Mouse (Mus musculus) cerebellum, adult 11-12 months (tissue): ENCODE results near the gene Mnx1.

Experiments
- DNase-seq: peaks from one replicate; pipeline ENCODE4 v3.0.0; 2022

The Mnx1 gene

GRCm38 (mm10) chr5:29478208-29479197 lies at the start of gene Mnx1:
Mnx1 (minus strand) TSS chr5:29478470.
- no peak for DNase-seq

- no peak for DNase-seq
These were observed 38.2 kb upstream of the Mnx1 start for GRCm38 (mm10) chr5:29516432-29516831.

GRCm38 (mm10) chr5:29515888-29516287 lies 37.6 kb upstream of the Mnx1 start:
- DNase-seq, result no peak

- no peak for DNase-seq
These were observed 28.7 kb upstream of the Mnx1 start for GRCm38 (mm10) chr5:29507013-29507412.

GRCm38 (mm10) chr5:29487321-29487720 lies 9.1 kb upstream of the Mnx1 start:
- DNase-seq, result no peak

GRCm38 (mm10) chr5:29485941-29486320 lies 7.7 kb upstream of the Mnx1 start:
- DNase-seq, result no peak

- DNase-seq, result no peak
These were observed 7.0 kb upstream of the Mnx1 start for GRCm38 (mm10) chr5:29484965-29485940.

GRCm38 (mm10) chr5:29483801-29484200 lies 5.5 kb upstream of the Mnx1 start:
- DNase-seq, result no peak

- no peak for DNase-seq
These were observed 926 bp upstream of the Mnx1 start for GRCm38 (mm10) chr5:29479198-29479593.

GRCm38 (mm10) chr5:29477474-29478207 lies 629 bp downstream of the Mnx1 start:
- DNase-seq, result no peak

- no peak for DNase-seq
These were observed 2.2 kb downstream of the Mnx1 start for GRCm38 (mm10) chr5:29476021-29476420.

- no peak for DNase-seq
These were observed 2.7 kb downstream of the Mnx1 start for GRCm38 (mm10) chr5:29475556-29475955.

GRCm38 (mm10) chr5:29475041-29475440 lies 3.2 kb downstream of the Mnx1 start:
- no peak for DNase-seq

- no peak for DNase-seq
These were observed 3.9 kb downstream of the Mnx1 start for GRCm38 (mm10) chr5:29474246-29474960.

- DNase-seq, result no peak
These were observed 4.6 kb downstream of the Mnx1 start for GRCm38 (mm10) chr5:29473551-29474245.

GRCm38 (mm10) chr5:29471855-29472665 lies 6.2 kb downstream of the Mnx1 start:
- DNase-seq, result no peak

GRCm38 (mm10) chr5:29471396-29471795 lies 6.9 kb downstream of the Mnx1 start:
- no peak for DNase-seq

- no peak for DNase-seq
These were observed 7.3 kb downstream of the Mnx1 start for GRCm38 (mm10) chr5:29470851-29471394.

- DNase-seq, result no peak
These were observed 8.0 kb downstream of the Mnx1 start for GRCm38 (mm10) chr5:29470271-29470670.

GRCm38 (mm10) chr5:29469501-29469900 lies 8.8 kb downstream of the Mnx1 start:
- no peak for DNase-seq
